Mouse (Mus musculus): ENCODE measurements around the gene Dao. TPM values are rescaled to one million over a fixed set of nuclear protein-coding genes. Genes with fewer than 3 reads are reported as not detected.
A peak's percentile ranks its signal among the peaks of the same experiment; 100 is the strongest.

Dao gene
- polyA plus RNA-seq, 1 experiment from 2014 or later: 31.0 TPM

DNA sequence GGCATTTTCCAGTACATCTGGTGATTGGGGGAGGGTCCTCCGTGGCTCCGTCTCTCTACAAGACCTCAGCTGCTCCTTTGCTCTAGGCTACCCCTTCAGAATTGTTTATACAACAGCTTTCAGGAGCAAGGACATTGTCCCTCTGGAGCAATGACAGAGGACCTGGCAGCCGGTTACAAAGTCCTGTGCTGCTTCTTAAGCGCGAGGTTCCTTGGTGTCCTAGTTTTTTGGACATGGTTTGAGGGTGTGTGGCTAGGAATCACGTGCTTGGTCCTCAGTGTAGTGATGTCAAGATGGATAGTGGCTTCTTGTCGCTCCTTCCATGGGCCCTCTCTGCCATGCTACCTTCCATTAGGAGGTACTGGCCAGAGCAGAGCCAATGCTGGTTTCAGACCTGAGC, 30.9 kb downstream of the Dao start:
- WGBS: 72% methylated on average over 7 of the region's 7 CpGs
- H3K4me2 ChIP-seq (ENCODE audit: low read depth, low read length): no peak overlapping the region
- no peak for ATAC-seq
- H3K9ac ChIP-seq (ENCODE audit: low read depth, low read length): no peak overlapping the region
- H3K4me1 ChIP-seq (ENCODE audit: control insufficient read depth, insufficient read depth, low read length): no peaks in the 10 kb centered on the region
- H3K27ac ChIP-seq (ENCODE audit: low read length): no peak overlapping the region
- no peaks in the 10 kb centered on the region for H3K9me3 ChIP-seq (ENCODE audit: control insufficient read depth, low read length)
- no peaks in the 10 kb centered on the region for H3K36me3 ChIP-seq (ENCODE audit: control insufficient read depth, insufficient read depth, low read length)
- no peak overlapping the region for H3K4me3 ChIP-seq (ENCODE audit: low read length)
- H3K27me3 ChIP-seq (replicated peaks; ENCODE audit: control insufficient read depth, insufficient read depth, low read length): no peaks in the 10 kb centered on the region

DNA sequence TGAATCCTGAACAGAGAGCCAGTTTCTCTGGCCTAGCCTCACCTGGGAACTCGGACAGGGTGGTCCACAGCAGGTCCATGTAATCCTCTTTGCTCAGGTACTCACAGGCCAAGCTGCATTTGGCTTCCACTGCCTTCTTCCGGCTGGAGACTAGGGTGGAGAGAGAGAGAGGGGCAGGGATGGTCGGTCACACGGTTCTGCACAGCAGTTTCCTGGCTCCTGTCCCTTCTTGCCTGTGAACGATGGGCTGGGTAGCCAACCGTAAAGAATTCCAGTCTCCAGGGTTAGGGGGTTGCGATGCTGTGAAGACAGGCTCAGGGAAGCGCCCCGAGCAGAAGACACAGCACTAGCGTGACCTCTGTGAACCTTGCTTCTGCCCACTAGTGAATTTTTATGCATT, 31.6 kb downstream of the Dao start:
- no peak overlapping the region for H3K4me2 ChIP-seq (ENCODE audit: low read depth, low read length)
- H3K27ac ChIP-seq (ENCODE audit: low read length): no peak overlapping the region
- H3K4me3 ChIP-seq (ENCODE audit: low read length): no peak overlapping the region
- H3K36me3 ChIP-seq (ENCODE audit: control insufficient read depth, insufficient read depth, low read length): no peaks in the 10 kb centered on the region
- 59% methylated on average over 10 of the region's 10 CpGs for WGBS
- no peaks in the 10 kb centered on the region for H3K27me3 ChIP-seq (replicated peaks; ENCODE audit: control insufficient read depth, insufficient read depth, low read length)
- no peak overlapping the region for H3K9ac ChIP-seq (ENCODE audit: low read depth, low read length)
- H3K4me1 ChIP-seq (ENCODE audit: control insufficient read depth, insufficient read depth, low read length): no peaks in the 10 kb centered on the region
- H3K9me3 ChIP-seq (ENCODE audit: control insufficient read depth, low read length): no peaks in the 10 kb centered on the region
- ATAC-seq: no peak

DNA sequence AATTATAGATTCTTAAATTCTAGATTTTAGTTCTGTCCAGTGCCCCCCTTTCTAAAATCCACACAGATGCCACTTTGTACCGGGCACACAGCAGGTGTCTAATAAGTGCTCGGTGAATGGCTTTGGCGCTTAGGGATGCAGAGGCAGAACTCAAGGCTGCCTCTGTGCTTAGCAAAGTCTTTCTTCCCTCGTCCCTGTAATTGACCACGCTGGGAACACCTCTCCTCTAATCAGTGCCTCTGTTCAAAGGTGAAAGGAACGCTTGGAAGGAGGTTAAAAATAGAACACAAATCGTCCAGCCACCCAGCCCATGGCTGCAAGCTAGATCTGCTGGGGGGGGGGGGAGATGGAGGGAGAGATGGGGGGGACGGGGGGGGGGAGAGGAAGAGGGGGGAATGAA, 37.0 kb downstream of the Dao start:
- Histone ChIP-seq H3K27ac (ENCODE audit: low read length) (peak overlapping the region; percentile 76), H3K9ac (ENCODE audit: low read depth, low read length) (no peak overlapping the region), H3K36me3 (ENCODE audit: control insufficient read depth, insufficient read depth, low read length) (no peaks in the 10 kb centered on the region), H3K4me2 (ENCODE audit: low read depth, low read length) (no peak overlapping the region), H3K27me3 (replicated peaks; ENCODE audit: control insufficient read depth, insufficient read depth, low read length) (no peaks in the 10 kb centered on the region), H3K4me3 (ENCODE audit: low read length) (no peak overlapping the region), H3K9me3 (ENCODE audit: control insufficient read depth, low read length) (no peaks in the 10 kb centered on the region), H3K4me1 (ENCODE audit: control insufficient read depth, insufficient read depth, low read length) (peaks cover 12% of the 10 kb centered on the region)
- ATAC-seq: peak; percentile 70
- 31% methylated on average over 7 of the region's 8 CpGs for WGBS

GRCm38 (mm10) chr5:114040911-114041310, 37.4 kb downstream of the Dao start:
- peak overlapping the region; percentile 17; the same call in 1 of the 2 replicates for H3K4me2 ChIP-seq (ENCODE audit: low read depth, low read length)
- H3K4me3 ChIP-seq (ENCODE audit: low read length): 0 out of 2 replicates have a peak overlapping the region, but pooled peaks have one; percentile 0
- WGBS: 49% methylated on average over 1 of the region's 1 CpGs
- H3K27ac ChIP-seq (ENCODE audit: low read length): peak overlapping the region; percentile 76
- peaks cover 12% of the 10 kb centered on the region for H3K4me1 ChIP-seq (ENCODE audit: control insufficient read depth, insufficient read depth, low read length)
- ATAC-seq: peak; percentile 16; the same call in 1 of the 2 replicates
- no peaks in the 10 kb centered on the region for H3K27me3 ChIP-seq (replicated peaks; ENCODE audit: control insufficient read depth, insufficient read depth, low read length)
- H3K9ac ChIP-seq (ENCODE audit: low read depth, low read length): no peak overlapping the region
- H3K9me3 ChIP-seq (ENCODE audit: control insufficient read depth, low read length): no peaks in the 10 kb centered on the region
- no peaks in the 10 kb centered on the region for H3K36me3 ChIP-seq (ENCODE audit: control insufficient read depth, insufficient read depth, low read length)

DNA sequence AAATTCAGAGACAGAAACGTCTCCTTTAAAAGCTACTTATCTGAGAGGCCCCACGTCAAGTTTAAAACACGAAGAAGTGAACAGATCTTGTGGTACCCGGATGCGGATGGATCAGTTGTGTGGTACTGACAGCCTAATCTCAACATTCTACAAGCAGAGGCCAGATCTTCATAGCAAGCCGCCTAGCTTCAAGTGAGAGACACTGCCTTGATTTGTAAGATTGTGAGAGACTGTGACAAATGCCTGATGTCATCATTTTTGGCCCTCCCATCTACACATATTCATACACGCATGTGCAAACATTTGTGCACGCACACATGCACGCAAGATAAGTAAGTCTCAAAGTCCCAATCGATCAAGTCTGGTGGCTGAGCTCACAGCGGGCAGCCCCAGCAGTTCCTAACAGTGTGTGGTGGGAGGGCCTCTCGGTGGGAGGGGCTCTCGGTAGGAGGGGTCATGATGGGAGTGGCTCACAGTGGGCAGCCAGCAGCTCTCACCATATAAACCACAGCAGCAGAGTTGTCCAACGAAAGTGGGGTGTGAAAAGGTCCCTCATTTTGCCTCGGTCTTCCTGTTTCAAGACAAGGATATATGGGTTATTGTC, 37.9 kb downstream of the Dao start:
- H3K27ac ChIP-seq (ENCODE audit: low read length): peak overlapping the region; percentile 76
- H3K9me3 ChIP-seq (ENCODE audit: control insufficient read depth, low read length): no peaks in the 10 kb centered on the region
- no peak overlapping the region for H3K9ac ChIP-seq (ENCODE audit: low read depth, low read length)
- H3K27me3 ChIP-seq (replicated peaks; ENCODE audit: control insufficient read depth, insufficient read depth, low read length): no peaks in the 10 kb centered on the region
- H3K36me3 ChIP-seq (ENCODE audit: control insufficient read depth, insufficient read depth, low read length): no peaks in the 10 kb centered on the region
- H3K4me2 ChIP-seq (ENCODE audit: low read depth, low read length): peak overlapping the region; percentile 17; the same call in 1 of the 2 replicates
- 0 out of 2 replicates have a peak overlapping the region, but pooled peaks have one; percentile 0 for H3K4me3 ChIP-seq (ENCODE audit: low read length)
- peak; percentile 95 for ATAC-seq
- WGBS: 12% methylated on average over 15 of the region's 15 CpGs
- H3K4me1 ChIP-seq (ENCODE audit: control insufficient read depth, insufficient read depth, low read length): peaks cover 12% of the 10 kb centered on the region

- Histone ChIP-seq H3K9ac (ENCODE audit: low read depth, low read length) (no peak overlapping the region), H3K27ac (ENCODE audit: low read length) (no peak overlapping the region), H3K4me1 (ENCODE audit: control insufficient read depth, insufficient read depth, low read length) (peaks cover 12% of the 10 kb centered on the region), H3K27me3 (replicated peaks; ENCODE audit: control insufficient read depth, insufficient read depth, low read length) (no peaks in the 10 kb centered on the region), H3K9me3 (ENCODE audit: control insufficient read depth, low read length) (no peaks in the 10 kb centered on the region), H3K4me2 (ENCODE audit: low read depth, low read length) (no peak overlapping the region), H3K36me3 (ENCODE audit: control insufficient read depth, insufficient read depth, low read length) (no peaks in the 10 kb centered on the region), H3K4me3 (ENCODE audit: low read length) (no peak overlapping the region)
- WGBS: 65% methylated on average over 4 of the region's 4 CpGs
- ATAC-seq: no peak
Measured at GRCm38 (mm10) chr5:114043800-114044199, 40.3 kb downstream of the Dao start.

DNA sequence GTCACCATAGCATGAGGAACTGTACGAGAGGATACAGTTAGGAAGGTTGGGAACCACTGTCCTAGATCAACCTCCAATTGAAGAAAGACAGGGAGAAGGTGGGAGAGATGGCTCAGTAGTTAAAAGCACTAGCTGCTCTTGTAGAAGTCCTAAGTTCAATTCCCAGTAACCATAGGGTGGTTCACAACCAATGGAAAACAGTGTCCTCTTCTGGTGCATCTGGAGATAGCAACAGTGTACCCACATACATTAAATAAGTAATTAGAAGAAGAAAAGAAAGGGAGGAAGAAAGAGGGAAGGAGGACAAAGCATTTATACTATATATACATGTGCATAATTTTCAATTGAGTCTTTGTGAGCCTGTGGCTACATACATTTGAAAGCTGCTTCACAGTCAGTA, 41.6 kb downstream of the Dao start:
- Histone ChIP-seq H3K27ac (ENCODE audit: low read length) (no peak overlapping the region), H3K36me3 (ENCODE audit: control insufficient read depth, insufficient read depth, low read length) (no peaks in the 10 kb centered on the region), H3K27me3 (replicated peaks; ENCODE audit: control insufficient read depth, insufficient read depth, low read length) (no peaks in the 10 kb centered on the region), H3K9me3 (ENCODE audit: control insufficient read depth, low read length) (no peaks in the 10 kb centered on the region), H3K4me1 (ENCODE audit: control insufficient read depth, insufficient read depth, low read length) (peaks cover 12% of the 10 kb centered on the region), H3K4me3 (ENCODE audit: low read length) (no peak overlapping the region), H3K9ac (ENCODE audit: low read depth, low read length) (no peak overlapping the region), H3K4me2 (ENCODE audit: low read depth, low read length) (no peak overlapping the region)
- WGBS: 67% methylated on average over 1 of the region's 1 CpGs
- ATAC-seq: no peak

- Histone ChIP-seq H3K9ac (ENCODE audit: low read depth, low read length) (no peak overlapping the region), H3K9me3 (ENCODE audit: control insufficient read depth, low read length) (no peaks in the 10 kb centered on the region), H3K4me2 (ENCODE audit: low read depth, low read length) (no peak overlapping the region), H3K36me3 (ENCODE audit: control insufficient read depth, insufficient read depth, low read length) (no peaks in the 10 kb centered on the region), H3K4me1 (ENCODE audit: control insufficient read depth, insufficient read depth, low read length) (peaks cover 9% of the 10 kb centered on the region), H3K4me3 (ENCODE audit: low read length) (no peak overlapping the region), H3K27me3 (replicated peaks; ENCODE audit: control insufficient read depth, insufficient read depth, low read length) (no peaks in the 10 kb centered on the region), H3K27ac (ENCODE audit: low read length) (no peak overlapping the region)
- 64% methylated on average over 3 of the region's 3 CpGs for WGBS
- ATAC-seq: no peak
Measured at GRCm38 (mm10) chr5:114046151-114046550, 42.6 kb downstream of the Dao start.

DNA sequence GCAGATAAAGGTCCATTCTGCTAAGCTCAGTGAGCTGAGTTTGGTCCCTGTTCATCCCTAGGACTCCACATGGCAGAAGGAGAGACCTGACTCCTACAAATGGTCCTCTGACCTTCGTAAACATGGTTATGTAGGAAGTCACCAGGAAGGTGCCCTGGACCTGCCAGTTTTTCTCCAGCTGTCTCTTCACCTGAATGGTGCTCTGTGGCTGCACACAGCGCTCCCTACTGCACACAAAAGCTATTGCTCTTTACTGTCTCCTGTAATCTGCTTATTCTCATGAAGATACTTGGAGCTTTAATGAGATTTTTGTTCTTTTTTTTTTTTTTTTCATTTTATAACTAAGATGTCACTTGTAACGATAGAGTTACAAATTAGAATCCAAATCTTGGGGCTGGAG, 43.1 kb downstream of the Dao start:
- WGBS: 44% methylated on average over 3 of the region's 3 CpGs
- Histone ChIP-seq H3K9me3 (ENCODE audit: control insufficient read depth, low read length) (no peaks in the 10 kb centered on the region), H3K27ac (ENCODE audit: low read length) (no peak overlapping the region), H3K4me1 (ENCODE audit: control insufficient read depth, insufficient read depth, low read length) (peaks cover 5% of the 10 kb centered on the region; the same call in 1 of the 2 replicates), H3K4me3 (ENCODE audit: low read length) (no peak overlapping the region), H3K27me3 (replicated peaks; ENCODE audit: control insufficient read depth, insufficient read depth, low read length) (no peaks in the 10 kb centered on the region), H3K36me3 (ENCODE audit: control insufficient read depth, insufficient read depth, low read length) (no peaks in the 10 kb centered on the region), H3K9ac (ENCODE audit: low read depth, low read length) (no peak overlapping the region), H3K4me2 (ENCODE audit: low read depth, low read length) (no peak overlapping the region)
- ATAC-seq: no peak

DNA sequence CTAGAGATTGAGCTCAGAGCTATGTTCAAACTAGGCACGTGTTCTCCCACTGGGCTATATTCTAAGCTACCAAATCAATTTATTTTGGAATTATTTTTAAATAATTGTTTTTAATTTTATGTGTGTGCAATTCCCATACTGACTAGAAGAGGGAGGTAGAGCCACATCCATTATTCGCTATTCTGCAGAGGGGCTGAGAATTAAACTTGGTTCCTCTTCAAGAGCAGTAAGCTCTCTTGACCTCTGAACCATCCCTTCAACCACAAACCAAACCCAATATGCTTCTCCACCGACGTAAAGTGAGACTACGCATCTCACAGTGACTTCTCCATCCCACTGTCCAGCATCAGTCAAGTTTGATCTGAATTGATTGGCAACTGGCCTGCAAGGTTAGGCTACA, 43.7 kb downstream of the Dao start:
- 83% methylated on average over 5 of the region's 5 CpGs for WGBS
- H3K9ac ChIP-seq (ENCODE audit: low read depth, low read length): no peak overlapping the region
- H3K4me3 ChIP-seq (ENCODE audit: low read length): no peak overlapping the region
- H3K9me3 ChIP-seq (ENCODE audit: control insufficient read depth, low read length): no peaks in the 10 kb centered on the region
- H3K4me2 ChIP-seq (ENCODE audit: low read depth, low read length): no peak overlapping the region
- H3K4me1 ChIP-seq (ENCODE audit: control insufficient read depth, insufficient read depth, low read length): peaks cover 2% of the 10 kb centered on the region; the same call in 1 of the 2 replicates
- H3K36me3 ChIP-seq (ENCODE audit: control insufficient read depth, insufficient read depth, low read length): no peaks in the 10 kb centered on the region
- no peak overlapping the region for H3K27ac ChIP-seq (ENCODE audit: low read length)
- no peaks in the 10 kb centered on the region for H3K27me3 ChIP-seq (replicated peaks; ENCODE audit: control insufficient read depth, insufficient read depth, low read length)
- ATAC-seq: no peak
